Mouse (Mus musculus) ovary, adult 2 months (tissue): ENCODE measurements around the gene Pfkl. TPM values are rescaled to one million over a fixed set of nuclear protein-coding genes. Genes with fewer than 3 reads are reported as not detected.

Experiments used
- polyA plus RNA-seq: library from polyadenylated mRNA; depleted of rRNA; stranded (reverse); fragments of >200 nt; gene quantifications from 2 replicates; pipeline ENCODE4 v1.2.3, GENCODE M21; 2012; rRNA removed

Gene Pfkl
- 168 and 197 TPM in 2 replicates for polyA plus RNA-seq

DNA sequence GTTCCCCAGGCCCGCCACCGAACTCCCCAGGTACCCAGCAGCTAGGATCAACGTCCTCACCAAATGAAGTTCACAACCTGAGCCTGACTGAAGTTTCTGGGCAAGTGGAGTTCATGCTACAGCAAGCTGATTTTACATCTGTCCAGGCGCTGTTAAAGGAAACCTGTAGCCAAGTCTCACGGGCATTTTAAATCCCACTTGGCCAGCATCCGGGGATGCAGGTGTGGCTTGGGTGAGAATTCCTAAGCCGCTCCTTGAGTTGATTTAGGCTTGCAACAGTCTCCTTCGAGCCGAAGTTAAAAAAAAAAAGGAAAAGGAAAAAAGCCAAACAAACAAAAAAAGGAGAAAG, at the start of gene Pfkl:
Gene Pfkl, minus strand, starts transcription at position 139 of the 349 bp plus-strand sequence.

DNA sequence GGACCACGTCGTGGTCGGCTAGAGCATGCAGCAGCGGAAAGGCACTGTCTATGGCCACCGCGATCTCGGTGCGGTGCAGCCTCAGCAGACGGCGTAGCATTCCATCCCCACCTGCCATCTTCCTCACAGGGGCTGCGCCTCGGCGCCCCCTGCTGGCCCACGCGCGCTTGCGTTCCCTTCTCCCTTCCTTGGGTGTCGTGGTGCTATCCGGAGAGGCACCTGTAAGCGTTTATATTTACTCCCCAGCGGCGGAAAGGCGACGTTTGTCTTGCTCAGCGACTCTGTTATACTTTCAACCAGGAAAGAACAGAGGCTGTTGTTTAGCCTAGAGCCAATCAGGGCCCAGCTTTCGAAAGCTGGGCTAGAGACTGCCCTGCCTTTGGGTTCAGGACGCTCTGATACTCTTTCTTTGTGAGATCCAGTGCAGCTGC, 33.5 kb upstream of the Pfkl start, which contains the start of gene Aire:
Gene Aire, minus strand, starts transcription at position 205 of the 431 bp plus-strand sequence.

DNA sequence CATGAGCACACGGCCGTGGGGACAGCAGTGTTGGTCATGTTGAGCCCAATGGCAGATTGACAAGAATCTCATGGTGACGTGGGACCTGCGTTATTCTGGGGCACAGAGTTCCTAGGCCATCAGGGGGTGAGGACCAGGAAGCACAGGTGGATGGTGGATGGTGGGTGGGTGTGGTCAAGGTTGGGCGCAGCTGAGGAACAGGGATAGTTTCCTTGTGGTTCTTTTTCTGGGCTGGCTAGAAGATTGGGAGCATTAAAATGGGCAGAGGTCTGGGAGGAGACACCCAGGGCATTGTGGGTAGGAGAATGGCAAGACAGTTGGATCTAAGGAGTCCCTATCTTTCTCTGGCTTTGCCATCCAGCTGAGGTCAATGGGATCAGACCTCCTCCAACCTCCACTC, 31.8 kb upstream of the Pfkl start, which contains the start of gene Dnmt3l:
Gene Dnmt3l, plus strand, starts transcription at position 301 of the 400 bp plus-strand sequence.

DNA sequence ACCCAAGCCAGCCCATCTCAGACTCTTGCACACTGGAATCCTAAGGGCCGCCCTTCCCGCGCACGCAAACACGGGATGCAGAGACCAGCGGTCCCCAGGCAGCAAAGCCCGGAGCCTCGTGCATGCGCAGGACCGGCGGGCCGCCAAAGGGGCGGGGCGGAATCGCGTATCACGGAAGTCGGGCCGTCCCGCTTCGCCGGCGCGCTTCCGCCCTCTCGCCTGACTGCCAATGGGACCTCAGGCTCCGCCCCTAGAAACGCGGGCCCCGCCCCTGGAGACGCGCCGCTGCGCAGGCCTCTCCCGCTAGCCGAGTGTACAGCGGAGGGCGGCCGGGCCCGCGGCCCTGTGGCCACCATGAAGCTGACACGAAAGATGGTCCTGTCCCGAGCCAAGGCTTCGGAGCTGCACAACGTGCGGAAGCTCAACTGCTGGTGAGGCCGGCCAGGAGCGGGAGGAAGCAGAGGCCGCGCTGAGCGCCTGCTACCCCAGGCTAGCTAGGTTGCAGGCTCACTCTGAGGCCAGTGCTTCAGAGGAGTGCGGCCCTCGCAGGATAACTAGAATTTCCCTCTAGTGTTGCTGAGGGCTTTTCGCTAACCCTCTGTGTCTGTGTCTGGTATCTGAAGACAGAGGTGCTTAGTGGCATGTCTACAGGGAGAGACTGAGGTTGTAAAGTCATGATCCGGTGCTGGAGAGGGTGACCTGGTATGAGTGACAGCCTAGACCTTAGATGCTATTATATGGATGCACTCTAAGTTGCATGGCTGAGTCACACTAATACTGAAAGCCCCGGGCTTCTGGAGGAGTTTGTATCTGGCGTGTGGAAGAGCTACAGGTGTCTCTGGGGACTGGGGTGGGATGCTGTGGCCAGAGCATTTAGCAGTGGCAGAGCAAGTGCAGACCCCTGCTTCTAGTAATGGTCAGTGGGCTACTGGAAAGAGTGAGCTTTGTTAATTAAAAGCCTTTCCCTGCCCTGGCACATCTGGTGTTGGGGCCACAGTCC, 31.2 kb downstream of the Pfkl start, which contains the start of gene 1810043G02Rik:
Gene 1810043G02Rik, plus strand, starts transcription at position 174 of the 1,000 bp plus-strand sequence.

DNA sequence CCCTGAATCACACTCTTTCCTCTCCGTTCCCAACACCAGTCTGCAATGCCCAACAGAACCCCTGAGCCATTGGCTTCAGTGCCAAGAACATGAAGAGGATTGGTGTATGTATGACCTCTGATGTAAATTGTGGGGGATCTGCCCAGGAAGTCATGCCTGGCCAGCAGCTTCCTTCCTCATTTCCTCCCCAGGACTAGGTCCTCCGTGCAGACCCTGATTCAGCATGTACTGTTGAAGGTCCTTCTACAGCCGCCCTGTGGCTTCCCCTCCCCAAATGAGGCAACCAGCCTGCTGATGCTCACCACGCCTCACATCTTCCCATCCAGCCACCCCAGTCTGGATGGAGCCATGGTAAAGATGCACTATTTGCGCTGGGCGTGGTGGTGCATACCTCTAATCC, 39.4 kb downstream of the Pfkl start, which contains the start of gene Trpm2:
Gene Trpm2, minus strand, starts transcription at position 83 of the 400 bp plus-strand sequence.

Other genes with a start within 250 kb of the Pfkl start
- not detected in 2 replicates for gene Gm3238, start 238.8 kb downstream of the Pfkl start, polyA plus RNA-seq
- not detected in 2 replicates for gene Gm7138, start 233.1 kb downstream of the Pfkl start, polyA plus RNA-seq
- not detected in 2 replicates for gene Gm3250, start 227.5 kb downstream of the Pfkl start, polyA plus RNA-seq
- gene Gm7137, start 221.9 kb downstream of the Pfkl start, polyA plus RNA-seq, result not detected in 2 replicates
- gene Gm9639, start 215.0 kb downstream of the Pfkl start, polyA plus RNA-seq, result not detected in 2 replicates
- gene Gm19668, start 210.9 kb downstream of the Pfkl start, polyA plus RNA-seq, result not detected in 2 replicates
- gene Gm9507, start 198.2 kb downstream of the Pfkl start, polyA plus RNA-seq, result not detected in 2 replicates
- gene Gm2696, start 195.4 kb downstream of the Pfkl start, polyA plus RNA-seq, result 0.33 TPM in 1 of 2 replicates, not detected in the other
- not detected in 2 replicates for gene Krtap10-4, start 183.0 kb downstream of the Pfkl start, polyA plus RNA-seq
- gene Krtap10-10, start 174.1 kb downstream of the Pfkl start, polyA plus RNA-seq, result not detected in 2 replicates
- not detected in 2 replicates for gene Gm36176, start 163.3 kb downstream of the Pfkl start, polyA plus RNA-seq
- gene Gm10318, start 157.2 kb downstream of the Pfkl start, polyA plus RNA-seq, result not detected in 2 replicates
- not detected in 2 replicates for gene Gm3285, start 148.1 kb downstream of the Pfkl start, polyA plus RNA-seq
- 3.4 and 3.8 TPM in 2 replicates for gene Lrrc3, start 107.5 kb downstream of the Pfkl start, polyA plus RNA-seq
- 1.5 and 1.6 TPM in 2 replicates for gene Trpm2, start 39.5 kb downstream of the Pfkl start, polyA plus RNA-seq
- 104 and 111 TPM in 2 replicates for gene 1810043G02Rik, start 31.6 kb downstream of the Pfkl start, polyA plus RNA-seq
- gene Dnmt3l, start 31.9 kb upstream of the Pfkl start, polyA plus RNA-seq, result 2.7 and 3.3 TPM in 2 replicates
- 3.6 TPM in 2 replicates for gene Aire, start 33.5 kb upstream of the Pfkl start, polyA plus RNA-seq
- gene Icosl, start 59.2 kb upstream of the Pfkl start, polyA plus RNA-seq, result 29.7 and 41.0 TPM in 2 replicates
- gene D10Jhu81e, start 159.7 kb upstream of the Pfkl start, polyA plus RNA-seq, result 190 and 196 TPM in 2 replicates
- gene Pwp2, start 175.1 kb upstream of the Pfkl start, polyA plus RNA-seq, result 16.8 and 17.9 TPM in 2 replicates
- gene Trappc10, start 234.6 kb upstream of the Pfkl start, polyA plus RNA-seq, result 61.7 and 63.2 TPM in 2 replicates